Mouse (Mus musculus) liver, embryonic 15.5 days (tissue): ENCODE results near the gene Psmg3. TPM values are rescaled to one million over a fixed set of nuclear protein-coding genes. Genes with fewer than 3 reads are reported as not detected.

ENCODE experiments used
- ATAC-seq: fragments of 200-750 bp; cut with Nextera tagmentation; 2 replicates; pipeline ENCODE4 v1.8.0; 2017; ENCODE audit warnings: moderate number of reproducible peaks, mild to moderate bottlenecking, moderate library complexity; ENCODE audit not compliant: insufficient read depth
- H3K27ac ChIP-seq: fragments of 300-500 bp; sonication (generic); replicated peaks from 2 replicates; pipeline ENCODE4 v1.5.1; 2015; ENCODE audit warnings: mild to moderate bottlenecking, inconsistent platforms
- H3K27me3 ChIP-seq: fragments of 300-500 bp; sonication (generic); 2 replicates; pipeline ENCODE4 v1.6.1; 2015; ENCODE audit warnings: mild to moderate bottlenecking, inconsistent platforms
- H3K36me3 ChIP-seq: fragments of 300-500 bp; sonication (generic); replicated peaks from 2 replicates; pipeline ENCODE4 v1.6.1; 2015; ENCODE audit warnings: moderate library complexity, mild to moderate bottlenecking, inconsistent platforms
- H3K4me1 ChIP-seq: fragments of 300-500 bp; sonication (generic); replicated peaks from 2 replicates; pipeline ENCODE4 v1.6.1; 2015; ENCODE audit warnings: inconsistent platforms
- H3K4me2 ChIP-seq: fragments of 300-500 bp; sonication (generic); 2 replicates; pipeline ENCODE4 v1.6.1; 2015; ENCODE audit warnings: moderate library complexity, mild to moderate bottlenecking, inconsistent platforms
- H3K4me3 ChIP-seq: fragments of 300-500 bp; sonication (generic); replicated peaks from 2 replicates; pipeline ENCODE4 v1.5.1; 2015; ENCODE audit warnings: mild to moderate bottlenecking, inconsistent platforms
- H3K9ac ChIP-seq: fragments of 300-500 bp; sonication (generic); 2 replicates; pipeline ENCODE4 v1.6.1; 2015; ENCODE audit warnings: moderate library complexity, mild to moderate bottlenecking, inconsistent platforms
- H3K9me3 ChIP-seq: fragments of 300-500 bp; sonication (generic); replicated peaks from 2 replicates; pipeline ENCODE4 v1.6.1; 2016; ENCODE audit warnings: inconsistent platforms
- WGBS: fragments of 180-500 bp; shearing (Covaris S2); methylation state at CpG from one replicate; pipeline ENCODE4 v1.1.7; 2015; ENCODE audit warnings: mixed read lengths; ENCODE audit not compliant: insufficient replicate concordance; 5-methylcytosine and 5-hydroxymethylcytosine counted together
- polyA plus RNA-seq: library from polyadenylated mRNA; unstranded; fragments of >200 nt; fragmentation: Nextera tagmentation; extraction: Ambion mirVana; gene quantifications from 2 replicates; pipeline ENCODE4 v1.2.1, GENCODE M21; 2015

Gene Psmg3
- polyA plus RNA-seq, 1 experiment from 2014 or later = 41.4 TPM

GRCm38 (mm10) chr5:139829384-139829783 lies 2.7 kb upstream of the Psmg3 start:
- H3K9ac ChIP-seq = no peak overlapping the region
- peaks cover 16% of the 10 kb centered on the region for H3K4me1 ChIP-seq
- H3K27ac ChIP-seq = no peak overlapping the region
- peaks cover 4% of the 10 kb centered on the region; the same call in 1 of the 2 replicates for H3K36me3 ChIP-seq
- no peak overlapping the region for H3K4me2 ChIP-seq
- no peak for ATAC-seq
- H3K27me3 ChIP-seq = peaks cover 6% of the 10 kb centered on the region
- no peaks in the 10 kb centered on the region for H3K9me3 ChIP-seq
- 55% methylated on average over 13 of the region's 13 CpGs for WGBS
- H3K4me3 ChIP-seq = no peak overlapping the region

- no peak overlapping the region for H3K4me3 ChIP-seq
- ATAC-seq = no peak
Observed at GRCm38 (mm10) chr5:139827593-139827992, 908 bp upstream of the Psmg3 start.

GRCm38 (mm10) chr5:139825947-139826346 lies 738 bp downstream of the Psmg3 start:
- WGBS = 24% methylated on average over 11 of the region's 11 CpGs
- no peaks in the 10 kb centered on the region for H3K9me3 ChIP-seq
- no peak overlapping the region for H3K27ac ChIP-seq
- H3K4me1 ChIP-seq = peaks cover 31% of the 10 kb centered on the region
- H3K36me3 ChIP-seq = peaks cover 32% of the 10 kb centered on the region
- ATAC-seq = no peak
- peak overlapping the region; percentile 82 for H3K4me3 ChIP-seq
- H3K4me2 ChIP-seq = peak overlapping the region; percentile 83
- H3K9ac ChIP-seq = peak overlapping the region; percentile 74
- H3K27me3 ChIP-seq = no peaks in the 10 kb centered on the region

More at GRCm38 (mm10) chr5:139827593-139827992, 908 bp upstream of the Psmg3 start:
- Histone ChIP-seq H3K9me3 (no peaks in the 10 kb centered on the region), H3K36me3 (peaks cover 21% of the 10 kb centered on the region), H3K4me1 (peaks cover 24% of the 10 kb centered on the region), H3K27me3 (peaks cover 3% of the 10 kb centered on the region), H3K9ac (no peak overlapping the region), H3K4me2 (no peak overlapping the region), H3K27ac (no peak overlapping the region)
- WGBS = 74% methylated on average over 1 of the region's 1 CpGs

- Histone ChIP-seq H3K4me2 (no peak overlapping the region; the same call in 1 of the 2 replicates), H3K9ac (no peak overlapping the region), H3K9me3 (no peaks in the 10 kb centered on the region), H3K27ac (no peak overlapping the region), H3K4me3 (no peak overlapping the region), H3K27me3 (no peaks in the 10 kb centered on the region), H3K36me3 (peaks cover 32% of the 10 kb centered on the region), H3K4me1 (peaks cover 36% of the 10 kb centered on the region)
- ATAC-seq = no peak
- 86% methylated on average over 10 of the region's 10 CpGs for WGBS
Observed at GRCm38 (mm10) chr5:139824531-139824930, 2.2 kb downstream of the Psmg3 start.

- H3K4me3 ChIP-seq = no peak overlapping the region
- H3K9me3 ChIP-seq = no peaks in the 10 kb centered on the region
- H3K27me3 ChIP-seq = no peaks in the 10 kb centered on the region
- H3K4me2 ChIP-seq = no peak overlapping the region
- no peak overlapping the region for H3K9ac ChIP-seq
- peaks cover 60% of the 10 kb centered on the region for H3K4me1 ChIP-seq
- ATAC-seq = no peak
- H3K27ac ChIP-seq = 0 out of 2 replicates have a peak overlapping the region, but pooled peaks have one; percentile 24
- peaks cover 32% of the 10 kb centered on the region for H3K36me3 ChIP-seq
- WGBS = 62% methylated on average over 12 of the region's 12 CpGs
Observed at GRCm38 (mm10) chr5:139821466-139822459, 4.9 kb downstream of the Psmg3 start.

- H3K9ac ChIP-seq = peak within 1 kb of the TSS; percentile 32; the same call in 1 of the 2 replicates
- no peak within 1 kb of the TSS for H3K4me2 ChIP-seq
Observed at GRCm38 (mm10) chr5:139819538-139820181, 7.0 kb downstream of the Psmg3 start, which contains the start of gene Tmem184a. Tmem184a (minus strand) TSS chr5:139819917.

GRCm38 (mm10) chr5:139818801-139819200 lies 7.9 kb downstream of the Psmg3 start:
- ATAC-seq = peak; percentile 67
- no peaks in the 10 kb centered on the region for H3K9me3 ChIP-seq
- peaks cover 23% of the 10 kb centered on the region for H3K36me3 ChIP-seq
- no peak overlapping the region for H3K4me3 ChIP-seq
- peaks cover 76% of the 10 kb centered on the region for H3K4me1 ChIP-seq
- 0 out of 2 replicates have a peak, but pooled peaks cover 5% of the 10 kb centered on the region for H3K27me3 ChIP-seq
- H3K4me2 ChIP-seq = 0 out of 2 replicates have a peak overlapping the region, but pooled peaks have one; percentile 7
- peak overlapping the region; percentile 80 for H3K27ac ChIP-seq
- WGBS = 35% methylated on average over 4 of the region's 4 CpGs
- peak overlapping the region; percentile 32; the same call in 1 of the 2 replicates for H3K9ac ChIP-seq

More at GRCm38 (mm10) chr5:139819538-139820181, 7.0 kb downstream of the Psmg3 start, which contains the start of gene Tmem184a:
- H3K4me3 ChIP-seq = no peak within 1 kb of the TSS
- peak within 1 kb of the TSS; percentile 80; the same call in 1 of the 2 replicates for H3K27ac ChIP-seq
- H3K9me3 ChIP-seq = no peaks in the 10 kb centered on the region
- H3K27me3 ChIP-seq = no peaks in the 10 kb centered on the region
- peaks cover 67% of the 10 kb centered on the region for H3K4me1 ChIP-seq
- ATAC-seq = no peak
- peaks cover 31% of the 10 kb centered on the region for H3K36me3 ChIP-seq
- 76% methylated on average over 9 of the region's 9 CpGs for WGBS

GRCm38 (mm10) chr5:139818056-139818455 lies 8.6 kb downstream of the Psmg3 start:
- ATAC-seq = peak; percentile 19
- no peaks in the 10 kb centered on the region for H3K9me3 ChIP-seq
- peak overlapping the region; percentile 32 for H3K9ac ChIP-seq
- H3K4me1 ChIP-seq = peaks cover 80% of the 10 kb centered on the region
- H3K4me3 ChIP-seq = no peak overlapping the region
- H3K36me3 ChIP-seq = peaks cover 16% of the 10 kb centered on the region
- 45% methylated on average over 3 of the region's 3 CpGs for WGBS
- H3K4me2 ChIP-seq = peak overlapping the region; percentile 7
- H3K27me3 ChIP-seq = peaks cover 13% of the 10 kb centered on the region; the same call in 1 of the 2 replicates
- peak overlapping the region; percentile 80 for H3K27ac ChIP-seq

GRCm38 (mm10) chr5:139817292-139817691 lies 9.4 kb downstream of the Psmg3 start:
- H3K27me3 ChIP-seq = peaks cover 15% of the 10 kb centered on the region; the same call in 1 of the 2 replicates
- H3K4me1 ChIP-seq = peaks cover 80% of the 10 kb centered on the region
- no peak for ATAC-seq
- no peaks in the 10 kb centered on the region for H3K9me3 ChIP-seq
- peak overlapping the region; percentile 80 for H3K27ac ChIP-seq
- no peak overlapping the region for H3K9ac ChIP-seq
- no peak overlapping the region for H3K4me2 ChIP-seq
- 6% methylated on average over 1 of the region's 1 CpGs for WGBS
- H3K36me3 ChIP-seq = peaks cover 8% of the 10 kb centered on the region
- H3K4me3 ChIP-seq = no peak overlapping the region

- no peaks in the 10 kb centered on the region for H3K9me3 ChIP-seq
- H3K4me1 ChIP-seq = peaks cover 84% of the 10 kb centered on the region
- H3K4me2 ChIP-seq = no peak overlapping the region
- H3K27me3 ChIP-seq = peaks cover 15% of the 10 kb centered on the region; the same call in 1 of the 2 replicates
- no peak for ATAC-seq
- no peak overlapping the region for H3K4me3 ChIP-seq
- no peaks in the 10 kb centered on the region for H3K36me3 ChIP-seq
- H3K9ac ChIP-seq = no peak overlapping the region
- peak overlapping the region; percentile 61 for H3K27ac ChIP-seq
Observed at GRCm38 (mm10) chr5:139816445-139816844, 10.2 kb downstream of the Psmg3 start.
